Mouse (Mus musculus) lung, adult 2 months (tissue): Measurements from ENCODE around the gene Anapc2.
A peak's percentile ranks its signal among the peaks of the same experiment; 100 is the strongest.

Experiments used
- CTCF ChIP-seq: fragments of 200-500 bp; IDR thresholded peaks from 2 replicates; pipeline ENCODE4 v1.5.1; 2011; ENCODE audit warnings: mild to moderate bottlenecking, low read length, control low read depth; ENCODE audit not compliant: insufficient read depth
- POLR2A ChIP-seq: fragments of 200-500 bp; IDR thresholded peaks from 2 replicates; pipeline ENCODE4 v1.6.1; 2011; ENCODE audit warnings: low read depth, mild to moderate bottlenecking, control low read depth, low read length, borderline replicate concordance; ENCODE audit errors: extremely low read depth

- TF ChIP-seq CTCF, result no peak
- TF ChIP-seq POLR2A, result peak; percentile 38; the same call in 1 of the 2 replicates
These were observed 31.4 kb upstream of the Anapc2 start for GRCm38 (mm10) chr2:25240723-25241437.
